Mouse (Mus musculus) NIH3T3 (cell line): ENCODE data around the gene Mapk12.
A peak's percentile ranks its signal among the peaks of the same experiment; 100 is the strongest.

Source experiments
- DNase-seq: peaks from one replicate; pipeline ENCODE4 v3.0.0-alpha.2; 2012; ENCODE audit warnings: low read depth

Gene Mapk12

GRCm38 (mm10) chr15:89140659-89141252 is at the start of gene Mapk12:
Mapk12 (minus strand) TSS chr15:89140703.
- DNase-seq, result peak; percentile 21

GRCm38 (mm10) chr15:89184937-89185227 is 44.4 kb upstream of the Mapk12 start:
- DNase-seq, result no peak

GRCm38 (mm10) chr15:89184141-89184936 is 43.8 kb upstream of the Mapk12 start:
- no peak for DNase-seq

GRCm38 (mm10) chr15:89182842-89183241 is 42.3 kb upstream of the Mapk12 start:
- DNase-seq, result no peak

GRCm38 (mm10) chr15:89182328-89182741 is 41.8 kb upstream of the Mapk12 start:
- DNase-seq, result peak; percentile 67

GRCm38 (mm10) chr15:89181561-89182270 is 41.2 kb upstream of the Mapk12 start:
- DNase-seq, result peak; percentile 52

- DNase-seq, result peak; percentile 94
Measured at GRCm38 (mm10) chr15:89180571-89181229, 40.2 kb upstream of the Mapk12 start, which contains the start of gene Plxnb2. Plxnb2 (minus strand) TSS chr15:89180788.

GRCm38 (mm10) chr15:89180081-89180541 is 39.6 kb upstream of the Mapk12 start:
- DNase-seq, result no peak

- peak; percentile 17 for DNase-seq
Measured at GRCm38 (mm10) chr15:89179630-89179964, 39.1 kb upstream of the Mapk12 start.

GRCm38 (mm10) chr15:89178954-89179629 is 38.6 kb upstream of the Mapk12 start:
- DNase-seq, result peak; percentile 89

GRCm38 (mm10) chr15:89178260-89178860 is 37.9 kb upstream of the Mapk12 start:
- DNase-seq, result no peak

GRCm38 (mm10) chr15:89177576-89178259 is 37.2 kb upstream of the Mapk12 start:
- DNase-seq, result no peak

- peak; percentile 53 for DNase-seq
Measured at GRCm38 (mm10) chr15:89177121-89177520, 36.6 kb upstream of the Mapk12 start.

GRCm38 (mm10) chr15:89175411-89176155 is 35.1 kb upstream of the Mapk12 start:
- no peak for DNase-seq

GRCm38 (mm10) chr15:89174889-89175339 is 34.4 kb upstream of the Mapk12 start:
- no peak for DNase-seq

- no peak for DNase-seq
Measured at GRCm38 (mm10) chr15:89173906-89174214, 33.4 kb upstream of the Mapk12 start.

- no peak for DNase-seq
Measured at GRCm38 (mm10) chr15:89173024-89173905, 32.8 kb upstream of the Mapk12 start.

GRCm38 (mm10) chr15:89172276-89172935 is 31.9 kb upstream of the Mapk12 start:
- no peak for DNase-seq
